Mouse (Mus musculus): ENCODE data around the gene Mettl8. TPM values are rescaled to one million over a fixed set of nuclear protein-coding genes. Genes with fewer than 3 reads are reported as not detected.

The Mettl8 gene
- polyA plus RNA-seq, 1 experiment from 2014 or later = 12.9 TPM

GRCm38 (mm10) chr2:71031973-71032794 lies 23.2 kb downstream of the Mettl8 start:
- H3K9ac ChIP-seq (replicated peaks) = no peak overlapping the region
- peak; percentile 75; the same call in 1 of the 2 replicates for ATAC-seq (ENCODE audit: low FRiP score)
- H3K9me3 ChIP-seq (replicated peaks) = no peaks in the 10 kb centered on the region
- peaks cover 32% of the 10 kb centered on the region for H3K4me1 ChIP-seq
- 58% methylated on average over 18 of the region's 18 CpGs for WGBS
- no peak overlapping the region for H3K4me3 ChIP-seq (replicated peaks)
- H3K4me2 ChIP-seq = peak overlapping the region; percentile 21; the same call in 1 of the 2 replicates
- H3K27me3 ChIP-seq (replicated peaks) = no peaks in the 10 kb centered on the region
- H3K27ac ChIP-seq (replicated peaks) = peak overlapping the region; percentile 29
- no peaks in the 10 kb centered on the region for H3K36me3 ChIP-seq

- no peak overlapping the region for H3K9ac ChIP-seq (replicated peaks)
- 94% methylated on average over 2 of the region's 2 CpGs for WGBS
Measured at GRCm38 (mm10) chr2:71030663-71031062, 24.7 kb downstream of the Mettl8 start.

GRCm38 (mm10) chr2:71027631-71028030 lies 27.8 kb downstream of the Mettl8 start:
- no peak overlapping the region for H3K4me3 ChIP-seq (replicated peaks)
- no peak overlapping the region for H3K27ac ChIP-seq (replicated peaks)
- no peaks in the 10 kb centered on the region for H3K9me3 ChIP-seq (replicated peaks)
- peaks cover 11% of the 10 kb centered on the region for H3K4me1 ChIP-seq
- H3K36me3 ChIP-seq = no peaks in the 10 kb centered on the region
- no peak for ATAC-seq (ENCODE audit: low FRiP score)
- WGBS = 97% methylated on average over 9 of the region's 9 CpGs
- no peaks in the 10 kb centered on the region for H3K27me3 ChIP-seq (replicated peaks)
- no peak overlapping the region for H3K4me2 ChIP-seq
- H3K9ac ChIP-seq (replicated peaks) = no peak overlapping the region

More at GRCm38 (mm10) chr2:71030663-71031062, 24.7 kb downstream of the Mettl8 start:
- no peak overlapping the region for H3K4me3 ChIP-seq (replicated peaks)
- no peaks in the 10 kb centered on the region for H3K36me3 ChIP-seq
- H3K4me1 ChIP-seq = peaks cover 32% of the 10 kb centered on the region
- ATAC-seq (ENCODE audit: low FRiP score) = no peak
- no peaks in the 10 kb centered on the region for H3K9me3 ChIP-seq (replicated peaks)
- no peaks in the 10 kb centered on the region for H3K27me3 ChIP-seq (replicated peaks)
- H3K27ac ChIP-seq (replicated peaks) = no peak overlapping the region
- no peak overlapping the region for H3K4me2 ChIP-seq

GRCm38 (mm10) chr2:71026787-71027186 lies 28.6 kb downstream of the Mettl8 start:
- Histone ChIP-seq H3K4me2 (no peak overlapping the region), H3K27me3 (replicated peaks) (no peaks in the 10 kb centered on the region), H3K9ac (replicated peaks) (no peak overlapping the region), H3K9me3 (replicated peaks) (no peaks in the 10 kb centered on the region), H3K36me3 (no peaks in the 10 kb centered on the region), H3K27ac (replicated peaks) (no peak overlapping the region), H3K4me3 (replicated peaks) (no peak overlapping the region), H3K4me1 (peaks cover 2% of the 10 kb centered on the region)
- no peak for ATAC-seq (ENCODE audit: low FRiP score)
- WGBS = 57% methylated on average over 5 of the region's 5 CpGs

- Histone ChIP-seq H3K27me3 (replicated peaks) (no peaks in the 10 kb centered on the region), H3K36me3 (no peaks in the 10 kb centered on the region), H3K4me3 (replicated peaks) (no peak overlapping the region), H3K4me1 (no peaks in the 10 kb centered on the region; the same call in 1 of the 2 replicates), H3K4me2 (no peak overlapping the region), H3K9ac (replicated peaks) (no peak overlapping the region), H3K27ac (replicated peaks) (no peak overlapping the region), H3K9me3 (replicated peaks) (no peaks in the 10 kb centered on the region)
- ATAC-seq (ENCODE audit: low FRiP score) = no peak
- WGBS = 61% methylated on average over 12 of the region's 12 CpGs
Measured at GRCm38 (mm10) chr2:71025576-71026315, 29.6 kb downstream of the Mettl8 start.

- WGBS = 97% methylated on average over 6 of the region's 6 CpGs
- H3K9ac ChIP-seq (replicated peaks) = no peak overlapping the region
- no peaks in the 10 kb centered on the region for H3K36me3 ChIP-seq
- no peak overlapping the region for H3K4me3 ChIP-seq (replicated peaks)
- no peak for ATAC-seq (ENCODE audit: low FRiP score)
- no peak overlapping the region for H3K4me2 ChIP-seq
- H3K27ac ChIP-seq (replicated peaks) = no peak overlapping the region
- H3K27me3 ChIP-seq (replicated peaks) = no peaks in the 10 kb centered on the region
- H3K4me1 ChIP-seq = peaks cover 8% of the 10 kb centered on the region; the same call in 1 of the 2 replicates
- H3K9me3 ChIP-seq (replicated peaks) = no peaks in the 10 kb centered on the region
Measured at GRCm38 (mm10) chr2:71023986-71024385, 31.4 kb downstream of the Mettl8 start.

GRCm38 (mm10) chr2:71022991-71023390 lies 32.4 kb downstream of the Mettl8 start:
- no peaks in the 10 kb centered on the region for H3K36me3 ChIP-seq
- no peaks in the 10 kb centered on the region for H3K27me3 ChIP-seq (replicated peaks)
- H3K9ac ChIP-seq (replicated peaks) = no peak overlapping the region
- H3K4me2 ChIP-seq = no peak overlapping the region
- WGBS = 93% methylated on average over 6 of the region's 6 CpGs
- no peak overlapping the region for H3K4me3 ChIP-seq (replicated peaks)
- no peak overlapping the region for H3K27ac ChIP-seq (replicated peaks)
- ATAC-seq (ENCODE audit: low FRiP score) = no peak
- H3K9me3 ChIP-seq (replicated peaks) = no peaks in the 10 kb centered on the region
- peaks cover 8% of the 10 kb centered on the region; the same call in 1 of the 2 replicates for H3K4me1 ChIP-seq

GRCm38 (mm10) chr2:71020674-71021073 lies 34.7 kb downstream of the Mettl8 start:
- ATAC-seq (ENCODE audit: low FRiP score) = no peak
- no peak overlapping the region for H3K27ac ChIP-seq (replicated peaks)
- H3K27me3 ChIP-seq (replicated peaks) = no peaks in the 10 kb centered on the region
- H3K36me3 ChIP-seq = no peaks in the 10 kb centered on the region
- WGBS = 83% methylated on average over 8 of the region's 8 CpGs
- no peak overlapping the region for H3K4me2 ChIP-seq
- no peak overlapping the region for H3K4me3 ChIP-seq (replicated peaks)
- H3K9me3 ChIP-seq (replicated peaks) = no peaks in the 10 kb centered on the region
- H3K9ac ChIP-seq (replicated peaks) = no peak overlapping the region
- peaks cover 8% of the 10 kb centered on the region; the same call in 1 of the 2 replicates for H3K4me1 ChIP-seq

GRCm38 (mm10) chr2:71019704-71020375 lies 35.5 kb downstream of the Mettl8 start:
- Histone ChIP-seq H3K9me3 (replicated peaks) (no peaks in the 10 kb centered on the region), H3K36me3 (no peaks in the 10 kb centered on the region), H3K27me3 (replicated peaks) (no peaks in the 10 kb centered on the region), H3K4me2 (no peak overlapping the region), H3K9ac (replicated peaks) (no peak overlapping the region), H3K4me1 (peaks cover 8% of the 10 kb centered on the region; the same call in 1 of the 2 replicates), H3K4me3 (replicated peaks) (no peak overlapping the region), H3K27ac (replicated peaks) (0 out of 2 replicates have a peak overlapping the region, but pooled peaks have one; percentile 28)
- no peak for ATAC-seq (ENCODE audit: low FRiP score)
- WGBS = 68% methylated on average over 8 of the region's 8 CpGs

- Histone ChIP-seq H3K4me3 (replicated peaks) (no peak overlapping the region), H3K9me3 (replicated peaks) (no peaks in the 10 kb centered on the region), H3K4me2 (no peak overlapping the region), H3K27ac (replicated peaks) (no peak overlapping the region), H3K9ac (replicated peaks) (no peak overlapping the region), H3K4me1 (peaks cover 8% of the 10 kb centered on the region; the same call in 1 of the 2 replicates), H3K36me3 (no peaks in the 10 kb centered on the region), H3K27me3 (replicated peaks) (no peaks in the 10 kb centered on the region)
- ATAC-seq (ENCODE audit: low FRiP score) = no peak
- WGBS = 45% methylated on average over 9 of the region's 9 CpGs
Measured at GRCm38 (mm10) chr2:71019277-71019676, 36.1 kb downstream of the Mettl8 start.

GRCm38 (mm10) chr2:71013521-71013920 lies 41.9 kb downstream of the Mettl8 start:
- no peak overlapping the region for H3K4me2 ChIP-seq
- no peak overlapping the region for H3K27ac ChIP-seq (replicated peaks)
- H3K4me1 ChIP-seq = no peaks in the 10 kb centered on the region
- no peak overlapping the region for H3K4me3 ChIP-seq (replicated peaks)
- WGBS = 97% methylated on average over 7 of the region's 7 CpGs
- H3K27me3 ChIP-seq (replicated peaks) = no peaks in the 10 kb centered on the region
- H3K9me3 ChIP-seq (replicated peaks) = no peaks in the 10 kb centered on the region
- ATAC-seq (ENCODE audit: low FRiP score) = no peak
- H3K9ac ChIP-seq (replicated peaks) = no peak overlapping the region
- H3K36me3 ChIP-seq = no peaks in the 10 kb centered on the region

Data from neural tube, embryonic 15.5 days (tissue).